Mouse (Mus musculus) macrophage (primary cell): Measurements from ENCODE around the gene Tekt5. TPM values are rescaled to one million over a fixed set of nuclear protein-coding genes. Genes with fewer than 3 reads are reported as not detected.
A peak's percentile ranks its signal among the peaks of the same experiment; 100 is the strongest.

Experiments used
- H3K27ac ChIP-seq: fragments of 350-480 bp; formaldehyde crosslinking; 2 replicates; pipeline ENCODE4 v1.9.0; 2021
- H3K36me3 ChIP-seq: fragments of 350-480 bp; formaldehyde crosslinking; 2 replicates; pipeline ENCODE4 v1.9.0; 2021; ENCODE audit errors: inconsistent target
- H3K4me3 ChIP-seq: fragments of 350-480 bp; formaldehyde crosslinking; 2 replicates; pipeline ENCODE4 v1.9.0; 2021; ENCODE audit errors: inconsistent target
- H3K79me2 ChIP-seq: fragments of 350-480 bp; formaldehyde crosslinking; 2 replicates; pipeline ENCODE4 v1.9.0; 2021; ENCODE audit errors: inconsistent target
- WGBS: methylation state at CpG from one replicate; pipeline ENCODE4 v1.1.7; 2026; ENCODE audit warnings: inconsistent platforms; ENCODE audit not compliant: missing documents; 5-methylcytosine and 5-hydroxymethylcytosine counted together
- polyA plus RNA-seq: library from polyadenylated mRNA; stranded (reverse); fragments of 250-400 nt; gene quantifications from 3 replicates; pipeline ENCODE4 v1.2.4, GENCODE M21; 2018; ENCODE audit warnings: inconsistent platforms
- total RNA-seq, 78 experiments: library from RNA; depleted of rRNA; stranded (reverse); fragments of 250-400 nt; gene quantifications; 1 replicate in 9 of 78; 2 replicates in 24 of 78; 3 replicates in 43 of 78; 4 replicates in 2 of 78; pipeline ENCODE4 v1.2.4; 2018; ENCODE audit warnings: inconsistent platforms in 56 of 78

Tekt5 gene
- not detected for total RNA-seq (2018; cell fraction: chromatin; rRNA removed)
- not detected for total RNA-seq (2018; cell fraction: cytosol; rRNA removed)
- total RNA-seq (2018; cell fraction: nucleus; rRNA removed) = not detected
- polyA plus RNA-seq = not detected in 3 replicates

- Histone ChIP-seq H3K79me2 (no peaks in the 10 kb centered on the region), H3K4me3 (no peak within 1 kb of the TSS), H3K36me3 (no peaks in the 10 kb centered on the region), H3K27ac (no peak within 1 kb of the TSS)
- WGBS = 43% methylated on average over 37 of the region's 37 CpGs
These were observed at the start of gene Tekt5 for GRCm38 (mm10) chr16:10394699-10395540. Tekt5 (minus strand) TSS chr16:10395490.

DNA sequence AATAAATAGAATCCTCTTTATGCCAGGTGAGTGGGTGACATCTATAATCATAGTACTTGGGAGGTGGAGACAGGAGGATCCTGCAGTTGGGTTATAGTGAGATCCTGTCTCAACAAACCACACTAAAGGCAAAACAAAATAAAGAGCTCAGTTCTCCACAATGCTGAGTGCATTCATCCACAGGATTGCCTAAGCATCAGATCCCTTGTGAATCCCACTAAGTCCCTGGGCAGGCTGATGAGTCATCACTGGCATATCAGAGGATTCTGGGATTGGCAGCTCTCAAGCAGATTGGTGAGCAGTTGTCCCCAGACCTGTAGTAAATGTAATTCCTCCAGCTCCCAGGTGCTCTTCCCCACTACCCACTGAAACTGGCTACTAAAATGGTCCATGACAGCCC, 48.4 kb upstream of the Tekt5 start:
- H3K79me2 ChIP-seq = no peaks in the 10 kb centered on the region

GRCm38 (mm10) chr16:10441761-10442160, 46.5 kb upstream of the Tekt5 start:
- 39% methylated on average over 4 of the region's 4 CpGs for WGBS
- Histone ChIP-seq H3K79me2 (no peaks in the 10 kb centered on the region), H3K4me3 (no peak overlapping the region), H3K36me3 (no peaks in the 10 kb centered on the region), H3K27ac (no peak overlapping the region)

More for the DNA sequence above, 48.4 kb upstream of the Tekt5 start:
- no peaks in the 10 kb centered on the region for H3K36me3 ChIP-seq
- H3K27ac ChIP-seq = no peak overlapping the region
- H3K4me3 ChIP-seq = no peak overlapping the region

DNA sequence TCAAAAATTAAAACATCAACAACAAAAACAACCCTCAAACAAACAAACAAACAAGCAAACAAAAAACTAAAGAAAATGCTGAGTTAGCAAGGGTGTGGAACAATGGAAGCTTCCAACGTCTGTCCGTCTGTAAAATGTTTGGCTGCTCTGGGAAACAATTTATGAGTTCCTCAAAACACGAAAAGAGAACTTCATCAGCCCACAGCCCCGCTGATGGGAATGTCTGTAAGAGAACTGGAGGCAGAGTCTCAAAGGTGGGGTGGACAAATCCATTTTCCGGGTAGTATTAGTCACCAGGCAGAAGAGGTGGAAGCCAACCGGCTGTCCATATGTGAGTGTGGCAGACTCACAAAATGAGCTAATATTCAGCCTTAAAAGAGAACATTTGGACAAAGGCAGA, 46.0 kb upstream of the Tekt5 start:
- Histone ChIP-seq H3K27ac (no peak overlapping the region), H3K4me3 (no peak overlapping the region)
- 14% methylated on average over 6 of the region's 6 CpGs for WGBS

DNA sequence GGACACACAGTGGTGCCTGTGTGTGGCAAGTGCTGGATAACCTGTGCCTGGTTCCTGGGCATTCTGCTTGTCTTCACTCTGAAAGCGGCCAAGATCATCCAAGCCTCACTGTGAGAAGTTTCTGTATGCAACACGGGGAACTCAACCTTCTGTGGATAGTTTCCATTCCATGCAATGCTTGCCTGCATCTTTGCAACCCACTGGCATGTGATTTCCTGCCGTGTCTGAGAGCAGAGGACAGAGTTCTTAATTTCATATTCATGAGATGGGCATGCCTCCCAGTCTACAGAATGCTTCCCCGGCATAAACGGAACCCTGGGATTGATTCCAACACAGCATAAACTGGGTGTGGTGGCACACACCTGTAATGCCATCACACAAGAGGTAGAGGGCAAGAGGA, 42.8 kb upstream of the Tekt5 start:
- no peaks in the 10 kb centered on the region for H3K79me2 ChIP-seq
- H3K27ac ChIP-seq = no peak overlapping the region
- H3K36me3 ChIP-seq = no peaks in the 10 kb centered on the region
- no peak overlapping the region for H3K4me3 ChIP-seq
- 46% methylated on average over 5 of the region's 5 CpGs for whole genome bisulfite sequencing

More for the DNA sequence above, 46.0 kb upstream of the Tekt5 start:
- Histone ChIP-seq H3K79me2 (no peaks in the 10 kb centered on the region), H3K36me3 (no peaks in the 10 kb centered on the region)

- Histone ChIP-seq H3K27ac (0 out of 2 replicates have a peak overlapping the region, but pooled peaks have one; percentile 5), H3K36me3 (no peaks in the 10 kb centered on the region), H3K79me2 (no peaks in the 10 kb centered on the region), H3K4me3 (no peak overlapping the region)
- WGBS = 60% methylated on average over 6 of the region's 6 CpGs
These were observed 40.9 kb upstream of the Tekt5 start for GRCm38 (mm10) chr16:10436166-10436565.

GRCm38 (mm10) chr16:10433344-10433743, 38.1 kb upstream of the Tekt5 start:
- no peaks in the 10 kb centered on the region for H3K36me3 ChIP-seq
- H3K27ac ChIP-seq = peak overlapping the region; percentile 13; the same call in 1 of the 2 replicates
- no peaks in the 10 kb centered on the region for H3K79me2 ChIP-seq
- no peak overlapping the region for H3K4me3 ChIP-seq
- 68% methylated on average over 5 of the region's 5 CpGs for WGBS

- no peaks in the 10 kb centered on the region for H3K36me3 ChIP-seq
- H3K27ac ChIP-seq = no peak overlapping the region
- no peaks in the 10 kb centered on the region for H3K79me2 ChIP-seq
- WGBS = 88% methylated on average over 4 of the region's 4 CpGs
- no peak overlapping the region for H3K4me3 ChIP-seq
These were observed 37.1 kb upstream of the Tekt5 start for GRCm38 (mm10) chr16:10432387-10432786.

DNA sequence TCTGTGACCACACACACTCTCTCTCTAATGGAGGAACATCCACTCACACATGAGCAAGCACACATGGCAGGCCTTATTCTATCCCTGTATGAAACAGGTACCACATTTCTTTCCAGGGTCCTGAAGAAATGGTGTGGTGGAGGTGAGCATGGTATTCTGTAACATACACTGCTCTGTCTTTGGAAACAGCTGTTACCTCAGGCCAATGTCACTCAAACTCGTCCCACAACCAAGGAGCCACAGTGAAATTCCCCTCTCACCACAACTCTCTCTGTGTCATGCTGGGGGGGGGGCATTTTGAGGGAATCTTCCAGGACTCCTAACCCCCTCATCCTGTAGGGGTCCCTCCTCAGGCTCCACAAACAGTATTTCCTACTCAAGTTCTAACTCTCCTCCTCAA, 36.6 kb upstream of the Tekt5 start:
- Histone ChIP-seq H3K27ac (no peak overlapping the region), H3K4me3 (no peak overlapping the region), H3K36me3 (no peaks in the 10 kb centered on the region), H3K79me2 (no peaks in the 10 kb centered on the region)
- 94% methylated on average over 1 of the region's 1 CpGs for WGBS

DNA sequence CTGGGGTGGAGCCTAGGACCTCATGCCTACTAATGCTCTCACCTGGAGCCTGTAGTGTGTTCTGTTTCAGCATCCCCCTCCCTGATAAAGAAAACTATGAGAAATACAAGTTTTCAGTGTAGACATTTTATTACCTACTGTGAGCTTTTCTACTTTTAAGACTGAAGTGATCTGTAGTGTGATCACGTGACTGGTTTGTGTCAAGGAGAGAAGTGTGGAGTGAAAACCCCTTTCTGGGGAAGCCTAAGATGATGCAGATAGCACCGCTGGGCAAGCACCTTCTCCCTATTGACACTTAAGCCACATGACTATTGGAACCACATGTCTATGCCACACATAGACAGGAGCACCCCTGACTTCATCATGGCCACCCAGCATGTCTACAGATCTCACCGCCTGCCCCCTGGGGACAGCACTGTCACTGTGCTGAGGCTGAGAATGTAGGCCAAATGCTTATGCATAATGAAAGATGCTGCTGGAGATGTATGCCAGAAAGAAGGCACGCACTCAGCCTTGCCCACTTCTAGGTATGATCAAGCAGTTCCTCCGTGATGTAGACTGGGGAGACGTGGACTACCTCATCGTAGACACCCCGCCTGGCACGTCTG, 25.3 kb upstream of the Tekt5 start:
- H3K27ac ChIP-seq = no peak overlapping the region
- peaks cover 52% of the 10 kb centered on the region; the same call in 1 of the 2 replicates for H3K36me3 ChIP-seq
- WGBS = 97% methylated on average over 9 of the region's 9 CpGs
- H3K4me3 ChIP-seq = no peak overlapping the region
- H3K79me2 ChIP-seq = no peaks in the 10 kb centered on the region

DNA sequence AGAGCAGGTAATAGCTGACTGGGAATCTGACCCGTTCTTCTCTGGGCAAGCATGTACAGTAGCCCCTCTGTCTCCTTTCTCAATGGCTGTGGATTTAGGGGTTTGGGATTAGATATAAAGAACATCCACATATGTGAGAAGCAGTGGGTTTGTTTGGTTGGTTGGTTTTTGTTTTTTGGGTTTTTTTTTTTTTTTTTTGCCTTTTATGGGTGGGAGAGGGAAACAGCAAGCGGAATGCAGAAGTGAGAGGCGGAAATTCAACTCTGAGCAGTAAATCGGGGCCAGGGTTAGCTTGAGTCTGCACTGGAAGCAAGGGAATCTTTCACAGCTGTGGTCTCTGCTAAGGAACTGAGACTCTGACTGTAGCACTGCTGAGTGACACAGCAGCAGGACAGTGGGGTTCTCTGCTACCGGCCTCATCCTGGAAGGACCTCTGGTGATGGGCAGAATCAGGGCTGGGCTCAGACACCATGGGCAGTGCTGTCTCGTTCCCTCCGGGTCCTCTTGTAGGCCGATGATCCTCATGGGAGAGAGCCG, 22.5 kb upstream of the Tekt5 start:
- no peak overlapping the region for H3K4me3 ChIP-seq
- peak overlapping the region; percentile 64 for H3K27ac ChIP-seq
- H3K36me3 ChIP-seq = peaks cover 50% of the 10 kb centered on the region
- WGBS = 33% methylated on average over 9 of the region's 9 CpGs
- H3K79me2 ChIP-seq = peaks cover 6% of the 10 kb centered on the region

DNA sequence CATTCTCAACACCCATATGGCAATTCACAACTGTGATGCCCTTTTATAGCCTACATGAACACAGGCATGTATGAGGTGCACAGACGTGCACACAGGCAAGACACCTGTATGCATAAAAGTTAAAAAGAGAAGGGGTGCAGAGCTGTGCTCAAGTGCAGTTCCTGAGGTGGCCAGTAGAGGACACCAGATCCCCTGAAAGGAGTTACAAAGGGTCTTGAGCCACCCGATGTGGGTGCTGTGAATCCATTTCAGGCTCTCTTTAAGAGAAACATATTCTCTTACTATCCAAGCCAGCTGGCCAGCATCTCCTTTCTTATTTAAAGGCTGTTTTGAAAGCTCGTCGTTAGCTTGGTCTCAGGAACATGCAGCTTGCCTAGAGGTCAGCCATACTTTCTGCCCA, 21.6 kb upstream of the Tekt5 start:
- H3K36me3 ChIP-seq = peaks cover 40% of the 10 kb centered on the region
- 98% methylated on average over 4 of the region's 4 CpGs for WGBS
- H3K27ac ChIP-seq = peak overlapping the region; percentile 64

DNA sequence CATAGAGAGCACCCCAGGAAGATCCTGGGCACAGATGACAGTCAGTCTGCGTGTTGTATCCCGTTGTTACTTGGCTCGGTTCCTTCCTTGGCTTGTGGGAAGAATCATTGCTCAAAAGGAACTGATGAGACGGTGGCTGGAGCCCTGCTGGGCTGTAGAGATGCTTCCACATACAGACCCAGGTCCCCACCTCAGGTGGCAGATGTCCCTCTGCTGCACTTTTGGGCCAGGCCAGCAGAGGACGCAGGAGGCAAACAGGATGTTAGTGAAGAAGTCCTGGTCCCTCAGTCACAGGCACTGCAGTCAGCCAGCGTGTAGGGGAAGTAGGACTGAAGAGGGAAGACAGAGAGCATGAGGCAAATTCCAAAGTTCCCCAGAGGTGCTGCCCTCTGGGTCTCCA, 20.7 kb upstream of the Tekt5 start:
- no peak overlapping the region for H3K4me3 ChIP-seq
- H3K36me3 ChIP-seq = peaks cover 32% of the 10 kb centered on the region
- H3K27ac ChIP-seq = no peak overlapping the region
- peaks cover 13% of the 10 kb centered on the region for H3K79me2 ChIP-seq
- 50% methylated on average over 6 of the region's 6 CpGs for WGBS

More for the DNA sequence above, 21.6 kb upstream of the Tekt5 start:
- no peak overlapping the region for H3K4me3 ChIP-seq
- H3K79me2 ChIP-seq = peaks cover 13% of the 10 kb centered on the region

DNA sequence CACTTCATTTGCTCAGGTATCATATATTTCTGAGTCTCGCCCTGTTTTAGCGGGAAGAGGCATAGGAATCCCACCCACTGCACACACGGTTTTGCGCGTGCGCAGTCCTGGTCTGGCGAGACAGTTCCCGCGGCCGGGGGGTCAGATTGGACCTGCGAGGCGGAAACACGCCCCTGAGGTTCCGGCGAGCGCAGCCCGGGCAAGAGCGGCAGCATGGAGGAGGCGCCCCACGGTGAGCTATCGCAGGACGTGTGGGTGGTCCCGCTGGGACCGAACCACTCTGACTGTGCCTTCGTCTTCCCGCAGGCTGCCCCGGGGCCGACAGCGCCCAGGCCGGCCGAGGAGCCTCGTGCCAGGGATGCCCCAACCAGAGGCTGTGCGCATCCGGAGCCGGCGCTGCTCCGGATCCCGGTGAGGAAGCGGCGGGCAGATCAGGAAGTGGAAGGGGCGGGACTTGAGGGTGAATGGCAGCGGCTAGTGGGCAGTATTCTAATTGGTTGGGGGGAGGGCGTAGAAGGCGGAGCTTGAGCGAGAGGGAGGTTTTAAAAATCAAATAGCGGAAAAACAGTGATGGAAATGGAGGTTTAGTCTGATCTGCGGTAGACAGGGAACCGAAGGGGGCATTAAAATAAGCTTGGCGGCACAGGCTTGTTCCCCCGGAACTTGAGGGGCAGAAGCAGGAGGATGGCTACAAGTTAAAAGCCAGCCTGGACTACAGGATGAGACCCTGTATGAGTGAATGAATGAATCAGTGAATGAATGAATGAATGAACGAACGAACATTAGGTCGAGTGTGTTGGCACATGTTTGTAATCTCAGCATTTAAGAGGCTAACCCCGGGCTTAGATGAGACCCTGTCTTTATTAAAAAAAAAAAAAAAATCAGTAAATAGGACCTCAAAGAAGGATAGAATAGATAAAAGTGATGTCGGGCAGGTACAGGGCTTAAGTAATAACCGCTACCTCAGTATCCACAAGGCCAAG, 16.8 kb upstream of the Tekt5 start, which contains the start of gene Nubp1:
Nubp1 (plus strand) TSS at position 185 of the 983 bp plus-strand sequence.
- peak within 1 kb of the TSS; percentile 15; the same call in 1 of the 2 replicates for H3K27ac ChIP-seq
- H3K79me2 ChIP-seq = peaks cover 13% of the 10 kb centered on the region
- H3K4me3 ChIP-seq = peak within 1 kb of the TSS; percentile 59
- WGBS = 4% methylated on average over 56 of the region's 56 CpGs
- H3K36me3 ChIP-seq = peaks cover 20% of the 10 kb centered on the region
